Mouse (Mus musculus): ENCODE data around the gene Necap2. TPM values are rescaled to one million over a fixed set of nuclear protein-coding genes. Genes with fewer than 3 reads are reported as not detected.

Gene Necap2
- 54.1 and 54.7 TPM in 2 replicates for polyA plus RNA-seq (2016; fragmentation: Nextera tagmentation; extraction: Ambion mirVana)

DNA sequence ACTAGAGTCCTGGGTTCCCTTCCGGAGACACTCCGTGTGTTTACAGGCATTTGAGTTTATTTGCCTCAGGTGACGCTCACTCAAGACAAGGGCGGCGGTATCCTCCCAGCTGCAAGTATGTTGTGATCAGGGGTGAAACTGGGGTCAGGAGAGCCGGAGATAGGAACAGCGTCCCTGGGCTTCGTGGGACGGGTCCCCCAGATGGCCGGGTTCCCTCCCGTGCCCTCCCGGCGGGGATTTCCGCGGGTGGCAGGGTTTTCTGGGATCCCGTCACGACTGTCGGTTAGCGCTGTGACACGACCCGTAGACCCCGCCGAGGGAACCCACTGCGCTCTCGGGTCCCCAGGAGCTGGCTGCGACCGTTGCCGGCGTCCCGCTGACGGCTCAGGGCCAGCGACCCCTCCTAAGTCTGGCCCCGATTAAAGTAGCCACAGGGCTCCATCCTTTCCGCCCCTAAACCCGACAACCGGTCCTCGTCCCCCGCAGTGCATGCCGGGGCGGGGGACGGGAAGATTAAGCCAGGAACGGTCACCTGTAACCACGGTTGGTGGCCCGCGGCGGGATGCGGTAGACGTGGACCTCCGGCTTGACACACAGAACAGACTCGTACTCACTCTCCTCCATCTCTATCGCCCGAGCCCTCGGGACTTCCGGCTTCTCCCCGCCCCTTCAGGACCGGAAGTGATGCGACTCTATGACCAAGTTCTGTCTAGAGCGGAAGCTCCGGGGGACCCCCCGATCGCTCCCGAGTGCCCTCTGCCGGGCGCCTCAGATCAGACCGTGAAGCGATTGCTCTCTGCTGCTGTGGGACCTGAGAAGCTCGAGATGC is at the start of gene Necap2:
Gene Necap2, minus strand, starts transcription at position 677 of the 829 bp plus-strand sequence.
- 1% methylated on average over 67 of the region's 67 CpGs for WGBS
- Histone ChIP-seq H3K9me3 (no peaks in the 10 kb centered on the region), H3K4me1 (peaks cover 21% of the 10 kb centered on the region), H3K4me3 (peak within 1 kb of the TSS; percentile 99), H3K36me3 (replicated peaks) (peaks cover 30% of the 10 kb centered on the region), H3K27me3 (ENCODE audit: poor library complexity, severe bottlenecking) (no peaks in the 10 kb centered on the region), H3K27ac (peak within 1 kb of the TSS; percentile 88)
- peak; percentile 97 for DNase-seq (ENCODE audit: extremely low spot score, low spot score)

DNA sequence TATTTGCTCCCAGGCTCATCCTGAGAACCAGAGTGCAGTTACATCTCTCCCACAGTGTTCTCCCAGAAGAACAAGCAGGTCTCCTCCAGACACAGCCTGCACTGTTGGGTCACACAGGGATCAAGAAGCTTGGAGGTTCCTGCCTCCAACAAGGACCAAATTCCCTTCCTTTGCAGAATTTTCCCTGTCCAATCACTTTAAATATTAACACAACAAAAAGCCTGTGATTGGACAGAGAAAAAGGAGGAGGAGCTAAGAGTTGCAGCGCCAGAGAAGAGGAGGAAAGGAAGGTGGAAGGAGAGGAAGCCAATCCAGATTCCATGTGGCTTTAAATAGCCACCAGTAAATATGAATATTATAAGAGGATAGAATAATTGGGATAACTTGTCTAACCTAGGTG is 44.9 kb upstream of the Necap2 start:
- no peak overlapping the region for H3K4me3 ChIP-seq
- no peak for DNase-seq (ENCODE audit: extremely low spot score, low spot score)
- 41% methylated on average over 1 of the region's 1 CpGs for WGBS
- 0 out of 2 replicates have a peak overlapping the region, but pooled peaks have one; percentile 4 for H3K27ac ChIP-seq
- no peaks in the 10 kb centered on the region for H3K27me3 ChIP-seq (ENCODE audit: poor library complexity, severe bottlenecking)
- H3K36me3 ChIP-seq (replicated peaks) = peaks cover 54% of the 10 kb centered on the region
- H3K9me3 ChIP-seq = no peaks in the 10 kb centered on the region; the same call in 1 of the 2 replicates
- peaks cover 60% of the 10 kb centered on the region for H3K4me1 ChIP-seq

GRCm38 (mm10) chr4:141122663-141123062 is 44.5 kb upstream of the Necap2 start:
- WGBS = 92% methylated on average over 7 of the region's 7 CpGs
- DNase-seq (ENCODE audit: extremely low spot score, low spot score) = no peak
- H3K4me3 ChIP-seq = no peak overlapping the region
- H3K27ac ChIP-seq = 0 out of 2 replicates have a peak overlapping the region, but pooled peaks have one; percentile 4
- peaks cover 58% of the 10 kb centered on the region for H3K36me3 ChIP-seq (replicated peaks)
- H3K9me3 ChIP-seq = no peaks in the 10 kb centered on the region; the same call in 1 of the 2 replicates
- peaks cover 60% of the 10 kb centered on the region for H3K4me1 ChIP-seq
- no peaks in the 10 kb centered on the region for H3K27me3 ChIP-seq (ENCODE audit: poor library complexity, severe bottlenecking)

DNA sequence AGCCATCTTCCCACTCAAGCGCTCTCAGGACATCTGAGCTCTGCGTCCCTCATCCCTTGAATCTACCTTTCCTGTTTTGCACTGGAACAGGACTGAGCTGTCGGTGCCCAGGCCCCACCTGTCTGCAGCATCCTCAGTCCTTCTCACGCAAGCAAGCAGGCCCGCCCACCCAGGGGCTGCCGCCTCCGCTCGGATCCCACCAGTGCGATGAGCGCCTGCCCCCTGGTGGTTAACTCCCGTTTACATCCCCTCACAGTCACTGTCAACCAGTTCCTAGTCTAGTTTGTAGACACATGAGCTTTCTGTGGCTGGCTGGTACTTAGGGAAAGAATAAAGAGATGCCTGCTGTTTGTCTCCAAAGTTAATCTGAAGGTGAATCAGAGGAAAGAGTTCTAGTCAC is 42.5 kb upstream of the Necap2 start:
- Histone ChIP-seq H3K9me3 (no peaks in the 10 kb centered on the region), H3K4me1 (peaks cover 63% of the 10 kb centered on the region), H3K27ac (no peak overlapping the region), H3K4me3 (no peak overlapping the region), H3K27me3 (ENCODE audit: poor library complexity, severe bottlenecking) (no peaks in the 10 kb centered on the region), H3K36me3 (replicated peaks) (peaks cover 66% of the 10 kb centered on the region)
- WGBS = 27% methylated on average over 11 of the region's 11 CpGs
- DNase-seq (ENCODE audit: extremely low spot score, low spot score) = peak; percentile 63

DNA sequence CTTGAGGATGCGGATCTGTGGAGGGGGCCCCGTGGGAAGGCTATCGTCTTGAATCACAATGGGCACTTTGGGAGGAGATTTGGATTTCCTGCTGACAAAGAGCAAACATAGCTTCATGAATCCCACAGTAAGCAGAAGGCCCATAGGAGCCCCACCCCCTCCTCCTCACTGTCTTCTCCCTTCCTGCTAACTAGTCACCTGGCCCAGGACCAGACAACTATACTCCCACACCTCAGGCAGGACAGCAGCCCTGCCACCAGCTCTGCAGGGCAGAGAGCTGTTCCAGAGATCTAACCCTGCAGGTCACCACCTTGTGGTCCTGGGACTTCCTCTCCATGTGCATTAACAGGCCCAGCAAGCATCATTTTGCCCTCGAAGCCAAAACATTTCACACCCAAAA is 40.5 kb upstream of the Necap2 start:
- H3K4me3 ChIP-seq = no peak overlapping the region
- WGBS = 87% methylated on average over 4 of the region's 4 CpGs
- peaks cover 68% of the 10 kb centered on the region for H3K4me1 ChIP-seq
- H3K9me3 ChIP-seq = no peaks in the 10 kb centered on the region
- no peak for DNase-seq (ENCODE audit: extremely low spot score, low spot score)
- peaks cover 79% of the 10 kb centered on the region for H3K36me3 ChIP-seq (replicated peaks)
- no peak overlapping the region for H3K27ac ChIP-seq
- no peaks in the 10 kb centered on the region for H3K27me3 ChIP-seq (ENCODE audit: poor library complexity, severe bottlenecking)

DNA sequence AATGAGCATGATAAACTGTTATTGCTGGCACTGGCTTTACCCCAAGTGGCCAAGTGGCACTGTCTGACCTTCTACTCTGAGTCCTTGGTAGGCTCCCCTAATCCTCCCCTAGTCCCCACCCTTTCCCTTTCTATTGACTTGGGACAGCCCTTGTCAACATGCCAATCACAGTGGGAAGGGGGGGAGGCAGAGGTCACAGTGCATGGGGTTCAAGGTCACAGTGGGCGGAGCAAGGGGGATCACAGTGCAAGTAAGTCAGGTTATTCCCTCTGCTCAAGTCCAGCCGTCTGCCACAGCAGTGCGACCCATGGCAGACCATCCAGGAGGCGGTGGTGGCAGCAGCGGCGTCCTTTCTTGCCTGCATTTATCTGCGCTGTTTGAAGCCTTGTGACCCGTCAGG is 37.2 kb upstream of the Necap2 start:
- Histone ChIP-seq H3K4me1 (peaks cover 45% of the 10 kb centered on the region), H3K36me3 (replicated peaks) (peaks cover 96% of the 10 kb centered on the region), H3K27me3 (ENCODE audit: poor library complexity, severe bottlenecking) (no peaks in the 10 kb centered on the region), H3K9me3 (peaks cover 9% of the 10 kb centered on the region), H3K4me3 (no peak overlapping the region), H3K27ac (no peak overlapping the region)
- DNase-seq (ENCODE audit: extremely low spot score, low spot score) = no peak
- WGBS = 76% methylated on average over 8 of the region's 8 CpGs

DNA sequence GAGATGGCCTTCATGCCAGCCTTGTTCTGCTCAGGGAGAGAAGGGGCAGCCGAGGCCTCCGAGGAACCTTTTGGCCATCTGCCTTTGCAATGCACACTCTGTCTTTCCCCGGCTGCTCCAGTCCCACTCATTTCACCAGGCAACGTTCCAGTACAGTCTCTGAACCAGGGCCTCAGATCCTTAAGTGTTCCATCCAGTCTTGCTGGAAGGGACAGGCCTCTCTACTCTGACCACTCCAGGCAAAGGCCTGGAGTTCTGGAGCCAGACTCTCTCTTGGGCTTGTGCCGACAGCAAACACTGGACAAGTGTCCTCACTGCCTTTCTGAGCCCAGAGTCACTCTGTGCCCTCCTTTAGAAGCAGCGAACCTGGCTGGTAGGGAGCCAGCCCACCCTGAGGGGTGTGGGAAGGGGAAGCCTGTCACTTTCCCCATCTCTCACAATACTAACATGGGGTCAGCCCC is 36.4 kb upstream of the Necap2 start:
- DNase-seq (ENCODE audit: extremely low spot score, low spot score) = no peak
- Histone ChIP-seq H3K4me1 (peaks cover 37% of the 10 kb centered on the region), H3K36me3 (replicated peaks) (peaks cover 100% of the 10 kb centered on the region)

DNA sequence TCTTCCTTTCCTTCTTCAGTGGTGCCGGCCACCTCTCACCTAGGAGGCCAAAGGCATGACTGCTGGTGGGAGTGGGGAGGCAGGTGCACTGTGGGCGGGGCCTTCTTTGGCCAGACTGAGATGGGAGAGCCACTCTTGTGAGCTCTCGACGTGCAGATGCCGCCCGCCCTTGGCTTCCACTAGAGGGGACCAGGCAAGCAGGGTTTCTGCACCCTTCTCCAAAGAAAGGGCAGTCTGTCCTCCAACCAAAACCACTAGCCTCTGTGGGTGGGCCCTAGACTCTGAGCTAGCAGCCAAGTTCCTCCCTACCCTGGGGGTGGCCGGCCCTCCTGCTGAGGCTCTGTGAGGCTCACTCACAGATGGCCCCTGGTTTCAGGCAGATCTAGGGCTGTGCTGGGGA is 35.7 kb upstream of the Necap2 start:
- Histone ChIP-seq H3K36me3 (replicated peaks) (peaks cover 96% of the 10 kb centered on the region), H3K9me3 (peaks cover 12% of the 10 kb centered on the region), H3K27me3 (ENCODE audit: poor library complexity, severe bottlenecking) (no peaks in the 10 kb centered on the region), H3K27ac (no peak overlapping the region), H3K4me1 (peaks cover 30% of the 10 kb centered on the region), H3K4me3 (no peak overlapping the region)
- DNase-seq (ENCODE audit: extremely low spot score, low spot score) = no peak
- 85% methylated on average over 7 of the region's 7 CpGs for WGBS

More for the DNA sequence above, 36.4 kb upstream of the Necap2 start:
- no peak overlapping the region for H3K27ac ChIP-seq
- H3K9me3 ChIP-seq = peaks cover 12% of the 10 kb centered on the region
- 92% methylated on average over 6 of the region's 6 CpGs for WGBS
- H3K27me3 ChIP-seq (ENCODE audit: poor library complexity, severe bottlenecking) = no peaks in the 10 kb centered on the region
- no peak overlapping the region for H3K4me3 ChIP-seq

- Histone ChIP-seq H3K9me3 (peaks cover 12% of the 10 kb centered on the region), H3K4me1 (peaks cover 5% of the 10 kb centered on the region; the same call in 1 of the 2 replicates), H3K27ac (peak overlapping the region; percentile 10; the same call in 1 of the 2 replicates), H3K4me3 (no peak overlapping the region), H3K36me3 (replicated peaks) (peaks cover 40% of the 10 kb centered on the region), H3K27me3 (ENCODE audit: poor library complexity, severe bottlenecking) (no peaks in the 10 kb centered on the region)
- no peak for DNase-seq (ENCODE audit: extremely low spot score, low spot score)
- 50% methylated on average over 10 of the region's 10 CpGs for WGBS
Measured at GRCm38 (mm10) chr4:141108196-141108732, 30.1 kb upstream of the Necap2 start.

GRCm38 (mm10) chr4:141106526-141107183 is 28.5 kb upstream of the Necap2 start:
- Histone ChIP-seq H3K27ac (no peak overlapping the region; the same call in 1 of the 2 replicates), H3K4me3 (no peak overlapping the region), H3K4me1 (peaks cover 5% of the 10 kb centered on the region), H3K9me3 (peaks cover 12% of the 10 kb centered on the region), H3K36me3 (replicated peaks) (peaks cover 24% of the 10 kb centered on the region), H3K27me3 (ENCODE audit: poor library complexity, severe bottlenecking) (no peaks in the 10 kb centered on the region)
- 86% methylated on average over 16 of the region's 16 CpGs for WGBS
- DNase-seq (ENCODE audit: extremely low spot score, low spot score) = no peak

GRCm38 (mm10) chr4:141101855-141102254 is 23.7 kb upstream of the Necap2 start:
- H3K27ac ChIP-seq = no peak overlapping the region
- H3K9me3 ChIP-seq = no peaks in the 10 kb centered on the region
- H3K4me1 ChIP-seq = peaks cover 5% of the 10 kb centered on the region
- no peaks in the 10 kb centered on the region for H3K36me3 ChIP-seq (replicated peaks)
- no peaks in the 10 kb centered on the region for H3K27me3 ChIP-seq (ENCODE audit: poor library complexity, severe bottlenecking)
- 69% methylated on average over 6 of the region's 6 CpGs for WGBS
- H3K4me3 ChIP-seq = no peak overlapping the region
- DNase-seq (ENCODE audit: extremely low spot score, low spot score) = peak; percentile 38

GRCm38 (mm10) chr4:141101291-141101690 is 23.1 kb upstream of the Necap2 start:
- Histone ChIP-seq H3K36me3 (replicated peaks) (no peaks in the 10 kb centered on the region), H3K9me3 (no peaks in the 10 kb centered on the region), H3K27ac (no peak overlapping the region), H3K27me3 (ENCODE audit: poor library complexity, severe bottlenecking) (no peaks in the 10 kb centered on the region), H3K4me1 (peaks cover 10% of the 10 kb centered on the region), H3K4me3 (no peak overlapping the region)
- no peak for DNase-seq (ENCODE audit: extremely low spot score, low spot score)
- 93% methylated on average over 9 of the region's 9 CpGs for WGBS

Data from forebrain, embryonic 10.5 days (tissue).